ENCODE assay signal across 9 mouse cellular contexts in genomic region chr19:47014447-47015381, GRCm38 (mm10). TPM values are rescaled to one million over a fixed set of nuclear protein-coding genes. Genes with fewer than 3 reads are reported as not detected.
DNase-seq lines count a peak whose midpoint lies in the region; ATAC-seq lines count a peak whose summit lies in the region.
"Had no signal": no experiment of that assay in that cellular context is flagged by ENCODE, and none has a peak within 500 bp of the region (broad histone marks: within the 10 kb centered on the region; RNA-seq: fewer than 3 reads in every experiment).

Gene Ina, plus strand, starts transcription at chr19:47014698.
Gene Nt5c2, minus strand, starts transcription at chr19:47015153.

- peaks cover 75% of the 10 kb centered on the region for H3K27me3 ChIP-seq in heart, embryonic 10.5 days (ENCODE audit: insufficient read depth, poor library complexity, severe bottlenecking)
- peaks cover 23% of the 10 kb centered on the region for H3K27me3 ChIP-seq in forebrain, embryonic 14.5 days (replicated peaks; ENCODE audit: control insufficient read depth, insufficient read depth, low read length)
- H3K27me3 ChIP-seq in intestine, embryonic 15.5 days (replicated peaks), result peaks cover 57% of the 10 kb centered on the region
- H3K27me3 ChIP-seq in limb, embryonic 11.5 days (ENCODE audit: control insufficient read depth, insufficient read depth, low read length), result peaks cover 56% of the 10 kb centered on the region
- H3K27me3 ChIP-seq in neural tube, embryonic 11.5 days (ENCODE audit: control insufficient read depth, insufficient read depth, low read length), result peaks cover 40% of the 10 kb centered on the region
- H3K27me3 ChIP-seq: CH12.LX had no signal

- H3K9me3 ChIP-seq in heart, embryonic 10.5 days, result no peaks in the 10 kb centered on the region
- H3K9me3 ChIP-seq in forebrain, embryonic 14.5 days (replicated peaks; ENCODE audit: control insufficient read depth, low read length), result no peaks in the 10 kb centered on the region
- no peaks in the 10 kb centered on the region for H3K9me3 ChIP-seq in intestine, embryonic 15.5 days
- H3K9me3 ChIP-seq in limb, embryonic 11.5 days (ENCODE audit: control insufficient read depth, low read length), result no peaks in the 10 kb centered on the region
- no peaks in the 10 kb centered on the region for H3K9me3 ChIP-seq in neural tube, embryonic 11.5 days (ENCODE audit: control insufficient read depth, low read length)

- peak within 1 kb of the TSS; percentile 71 for H3K4me2 ChIP-seq in forebrain, embryonic 14.5 days (ENCODE audit: low read length)
- H3K4me2 ChIP-seq in intestine, embryonic 15.5 days (replicated peaks), result peak within 1 kb of the TSS; percentile 93
- peak within 1 kb of the TSS; percentile 57 for H3K4me2 ChIP-seq in limb, embryonic 11.5 days (ENCODE audit: low read depth, severe bottlenecking)
- peak within 1 kb of the TSS; percentile 65 for H3K4me2 ChIP-seq in neural tube, embryonic 11.5 days (ENCODE audit: low read depth)

- no peaks in the 10 kb centered on the region for H3K36me3 ChIP-seq in heart, embryonic 10.5 days
- 0 out of 2 replicates have a peak, but pooled peaks cover 2% of the 10 kb centered on the region for H3K36me3 ChIP-seq in forebrain, embryonic 14.5 days (ENCODE audit: control insufficient read depth, insufficient read depth, low read length)
- H3K36me3 ChIP-seq in intestine, embryonic 15.5 days, result no peaks in the 10 kb centered on the region
- H3K36me3 ChIP-seq in limb, embryonic 11.5 days (ENCODE audit: control insufficient read depth, insufficient read depth, low read length), result no peaks in the 10 kb centered on the region
- H3K36me3 ChIP-seq in neural tube, embryonic 11.5 days (ENCODE audit: control insufficient read depth, insufficient read depth, low read length), result no peaks in the 10 kb centered on the region

- ATAC-seq in forebrain, embryonic 14.5 days, result peak; percentile 87
- ATAC-seq in intestine, embryonic 15.5 days, result peak; percentile 92
- peak; percentile 51; the same call in 1 of the 2 replicates for ATAC-seq in limb, embryonic 11.5 days (ENCODE audit: insufficient number of reproducible peaks, low FRiP score, low TSS enrichment, low read depth)
- peak; percentile 78 for ATAC-seq in neural tube, embryonic 11.5 days (ENCODE audit: insufficient read depth, low FRiP score, low TSS enrichment)

- H3K9ac ChIP-seq in forebrain, embryonic 14.5 days (ENCODE audit: low read length), result peak within 1 kb of the TSS; percentile 85
- peak within 1 kb of the TSS; percentile 2; the same call in 1 of the 2 replicates for H3K9ac ChIP-seq in intestine, embryonic 15.5 days
- peak within 1 kb of the TSS; percentile 9; the same call in 1 of the 2 replicates for H3K9ac ChIP-seq in limb, embryonic 11.5 days (ENCODE audit: low read length)
- H3K9ac ChIP-seq in neural tube, embryonic 11.5 days (ENCODE audit: low read length), result peak within 1 kb of the TSS; percentile 71

- H3K4me3 ChIP-seq in heart, embryonic 10.5 days, result peak within 1 kb of the TSS; percentile 57
- peak within 1 kb of the TSS; percentile 70 for H3K4me3 ChIP-seq in forebrain, embryonic 14.5 days (ENCODE audit: low read depth, low read length)
- peak within 1 kb of the TSS; percentile 37 for H3K4me3 ChIP-seq in intestine, embryonic 15.5 days (replicated peaks)
- peak within 1 kb of the TSS; percentile 36 for H3K4me3 ChIP-seq in limb, embryonic 11.5 days (ENCODE audit: low read depth, low read length)
- peak within 1 kb of the TSS; percentile 58 for H3K4me3 ChIP-seq in neural tube, embryonic 11.5 days (ENCODE audit: low read depth, low read length)

- no peak for DNase-seq in heart, embryonic 10.5 days (ENCODE audit: low spot score)
- no peak for DNase-seq in heart, adult 11 months
- DNase-seq in cerebellum, adult 11 months, result peak; percentile 84
- peak; percentile 93 for DNase-seq in forebrain, embryonic 14.5 days (ENCODE audit: low spot score)
- DNase-seq in limb, embryonic 11.5 days (ENCODE audit: low spot score), result peak; percentile 67
- peak; percentile 89 for DNase-seq in neural tube, embryonic 11.5 days (ENCODE audit: low spot score)
- DNase-seq in thymus, postnatal 0 days (ENCODE audit: low spot score), result peak; percentile 63

- H3K27ac ChIP-seq in heart, embryonic 10.5 days, result no peak within 1 kb of the TSS; the same call in 1 of the 2 replicates
- H3K27ac ChIP-seq in forebrain, embryonic 14.5 days (ENCODE audit: low read depth, low read length), result peak within 1 kb of the TSS; percentile 96
- peak within 1 kb of the TSS; percentile 17; the same call in 1 of the 2 replicates for H3K27ac ChIP-seq in intestine, embryonic 15.5 days
- H3K27ac ChIP-seq in limb, embryonic 11.5 days (replicated peaks; ENCODE audit: low read depth, low read length), result no peak within 1 kb of the TSS
- H3K27ac ChIP-seq in neural tube, embryonic 11.5 days (ENCODE audit: low read depth, low read length), result peak within 1 kb of the TSS; percentile 85

- H3K4me1 ChIP-seq in heart, embryonic 10.5 days, result peaks cover 23% of the 10 kb centered on the region
- H3K4me1 ChIP-seq in forebrain, embryonic 14.5 days (ENCODE audit: control insufficient read depth, insufficient read depth, low read length), result 0 out of 2 replicates have a peak, but pooled peaks cover 3% of the 10 kb centered on the region
- peaks cover 16% of the 10 kb centered on the region for H3K4me1 ChIP-seq in intestine, embryonic 15.5 days (replicated peaks)
- H3K4me1 ChIP-seq in limb, embryonic 11.5 days (ENCODE audit: control insufficient read depth, insufficient read depth, low read length), result peaks cover 13% of the 10 kb centered on the region; the same call in 1 of the 2 replicates
- H3K4me1 ChIP-seq in neural tube, embryonic 11.5 days (ENCODE audit: control insufficient read depth, insufficient read depth, low read length), result peaks cover 7% of the 10 kb centered on the region; the same call in 1 of the 2 replicates

- WGBS in heart, embryonic 10.5 days, result under 1% methylated on average over 120 of the region's 124 CpGs
- WGBS in forebrain, embryonic 14.5 days, result under 1% methylated on average over 117 of the region's 124 CpGs
- under 1% methylated on average over 122 of the region's 124 CpGs for WGBS in intestine, embryonic 15.5 days
- WGBS in limb, embryonic 11.5 days, result under 1% methylated on average over 116 of the region's 124 CpGs
- under 1% methylated on average over 106 of the region's 124 CpGs for WGBS in neural tube, embryonic 11.5 days

RNA-seq across cellular contexts. Expression of gene Ina, which starts in this region (rescaled TPM):
- 0.15 and 0.60 TPM in 2 replicates for polyA plus RNA-seq in heart, embryonic 10.5 days (2016; fragmentation: Nextera tagmentation; extraction: Ambion mirVana)
- polyA plus RNA-seq in forebrain, embryonic 14.5 days (2014; fragmentation: Nextera tagmentation; extraction: Ambion mirVana), result 253 and 297 TPM in 2 replicates
- polyA plus RNA-seq in intestine, embryonic 15.5 days (2015; fragmentation: Nextera tagmentation; extraction: Ambion mirVana), result 13.9 and 14.5 TPM in 2 replicates
- 0.35 and 0.44 TPM in 2 replicates for polyA plus RNA-seq in limb, embryonic 11.5 days (2014; fragmentation: Nextera tagmentation; extraction: Ambion mirVana)
- polyA plus RNA-seq in neural tube, embryonic 11.5 days (2014; fragmentation: Nextera tagmentation; extraction: Ambion mirVana), result 276 and 332 TPM in 2 replicates
- 0.37 and 0.39 TPM in 2 replicates for polyA plus RNA-seq in thymus, postnatal 0 days (2015; fragmentation: Nextera tagmentation; extraction: Ambion mirVana)

RNA-seq across cellular contexts. Expression of gene Nt5c2, which starts in this region (rescaled TPM):
- 71.8 and 86.3 TPM in 2 replicates for polyA plus RNA-seq in heart, embryonic 10.5 days (2016; fragmentation: Nextera tagmentation; extraction: Ambion mirVana)
- 84.2 and 86.2 TPM in 2 replicates for polyA plus RNA-seq in forebrain, embryonic 14.5 days (2014; fragmentation: Nextera tagmentation; extraction: Ambion mirVana)
- 48.4 and 49.1 TPM in 2 replicates for polyA plus RNA-seq in intestine, embryonic 15.5 days (2015; fragmentation: Nextera tagmentation; extraction: Ambion mirVana)
- 75.2 and 94.6 TPM in 2 replicates for polyA plus RNA-seq in limb, embryonic 11.5 days (2014; fragmentation: Nextera tagmentation; extraction: Ambion mirVana)
- polyA plus RNA-seq in neural tube, embryonic 11.5 days (2014; fragmentation: Nextera tagmentation; extraction: Ambion mirVana), result 68.3 and 71.7 TPM in 2 replicates
- polyA plus RNA-seq in thymus, postnatal 0 days (2015; fragmentation: Nextera tagmentation; extraction: Ambion mirVana), result 104 and 120 TPM in 2 replicates

Comparison
In these comparisons a context has a peak if more than half of its experiments do, and no peak if none do; other contexts are left out.
1. RNA of gene Ina (polyA plus RNA-seq): 276 to 332 TPM in neural tube, embryonic 11.5 days and 253 to 297 TPM in forebrain, embryonic 14.5 days; 13.9 to 14.5 TPM in intestine, embryonic 15.5 days, 0.15 to 0.60 TPM in heart, embryonic 10.5 days, 0.35 to 0.44 TPM in limb, embryonic 11.5 days and 0.37 to 0.39 TPM in thymus, postnatal 0 days; every median in the first group is over 10 times any median in the second.
2. DNase-seq: peak in cerebellum, adult 11 months (single experiment), forebrain, embryonic 14.5 days (single experiment), limb, embryonic 11.5 days (single experiment), neural tube, embryonic 11.5 days (single experiment) and thymus, postnatal 0 days (single experiment); none in heart, embryonic 10.5 days (single experiment) and heart, adult 11 months (single experiment).
3. H3K27ac ChIP-seq: peak in forebrain, embryonic 14.5 days (single experiment), intestine, embryonic 15.5 days (single experiment) and neural tube, embryonic 11.5 days (single experiment); none in heart, embryonic 10.5 days (single experiment) and limb, embryonic 11.5 days (single experiment).
4. H3K9ac ChIP-seq: peak in every context shown above with its lines; median percentile 85 in forebrain, embryonic 14.5 days; 71 in neural tube, embryonic 11.5 days; 9 in limb, embryonic 11.5 days; 2 in intestine, embryonic 15.5 days.
5. Peak in every context shown above with its lines, with median percentiles within 50 percentile points of each other: H3K4me3 ChIP-seq, ATAC-seq and H3K4me2 ChIP-seq.